Mouse (Mus musculus) CH12F3 (cell line): ENCODE measurements around the gene Rgs6.

ENCODE experiments used
- in situ Hi-C: fragments of 300-500 bp; cut with MboI; formaldehyde crosslinking; loops from 2 replicates; pipeline ENCODE4 v1.14.3; 2020; ENCODE audit warnings: low sequenced_read_pairs

Gene Rgs6

GRCm38 (mm10) chr12:82961111-82961510 is 373.0 kb downstream of the Rgs6 start:
- in situ Hi-C loops = no loop called here

- in situ Hi-C loops = no loop called here
Observed at GRCm38 (mm10) chr12:82961852-82962251, 373.8 kb downstream of the Rgs6 start.

DNA sequence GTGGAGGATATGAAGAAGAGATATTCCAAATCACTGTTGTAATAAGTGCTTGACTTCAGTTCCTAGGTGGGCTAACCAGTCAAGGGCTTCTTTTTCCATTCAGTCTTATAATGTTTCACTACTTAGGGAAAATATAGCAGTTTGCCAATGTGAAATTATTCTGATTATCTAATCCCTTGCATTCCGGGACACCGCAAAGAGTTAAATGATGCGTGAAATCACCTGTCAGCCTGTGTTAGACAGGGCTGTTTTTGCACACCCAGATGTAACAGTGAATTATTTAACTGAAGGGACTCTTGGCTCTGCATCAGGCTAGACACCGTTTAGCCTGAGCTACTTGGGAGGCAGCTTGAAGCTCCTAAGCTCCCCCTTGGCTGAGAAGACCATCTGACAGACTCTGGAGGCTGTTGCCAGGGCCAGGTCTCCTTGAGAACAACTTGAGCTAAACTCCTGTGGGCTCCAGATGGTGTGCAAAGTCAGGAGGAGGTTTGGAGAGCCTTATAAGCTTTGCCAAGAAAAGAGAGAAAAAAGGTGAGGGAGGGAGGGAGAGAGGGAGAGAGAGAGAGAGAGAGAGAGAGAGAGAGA is 382.5 kb downstream of the Rgs6 start:
- in situ Hi-C loops = no loop called here

GRCm38 (mm10) chr12:82971176-82971575 is 383.1 kb downstream of the Rgs6 start:
- in situ Hi-C loops = no loop called here

DNA sequence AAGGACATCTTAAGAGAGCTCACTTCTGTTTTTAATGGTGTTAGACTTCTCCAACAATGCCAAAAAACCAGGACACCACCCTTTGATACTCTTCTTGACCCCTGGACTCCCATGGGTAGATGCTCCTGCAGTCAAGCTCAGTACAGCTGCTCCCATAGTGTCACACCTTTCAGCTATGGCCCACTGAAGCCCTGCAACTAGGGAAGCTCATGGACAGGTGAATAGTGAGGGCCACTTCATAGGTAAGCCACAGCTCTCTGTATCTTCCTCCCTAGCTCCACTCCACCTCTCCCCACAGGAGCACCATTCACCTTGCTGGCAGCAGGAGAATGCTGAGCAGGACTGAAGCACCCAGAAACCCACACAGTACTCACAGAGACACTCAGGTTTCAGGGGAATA is 384.6 kb downstream of the Rgs6 start:
- in situ Hi-C loops = no loop called here

DNA sequence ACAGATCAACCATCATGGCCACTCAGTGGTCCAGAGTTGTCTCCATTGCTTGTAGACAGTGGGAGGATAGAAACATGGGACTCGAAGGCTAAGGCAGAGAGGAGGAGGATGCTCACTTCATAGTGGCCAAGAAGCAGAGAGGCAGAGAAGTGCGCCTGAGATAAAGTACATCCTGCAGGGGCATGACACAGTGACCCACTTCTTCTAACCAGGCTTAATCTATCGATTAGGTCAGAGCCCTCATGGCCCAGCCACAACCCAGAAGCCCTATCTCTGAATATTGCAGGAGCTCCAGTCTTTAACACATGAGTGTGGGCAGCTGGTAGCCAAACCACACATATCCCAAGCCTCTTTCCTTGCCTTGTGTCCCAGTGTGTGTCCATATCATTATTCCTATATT is 385.7 kb downstream of the Rgs6 start:
- in situ Hi-C loops = no loop called here

DNA sequence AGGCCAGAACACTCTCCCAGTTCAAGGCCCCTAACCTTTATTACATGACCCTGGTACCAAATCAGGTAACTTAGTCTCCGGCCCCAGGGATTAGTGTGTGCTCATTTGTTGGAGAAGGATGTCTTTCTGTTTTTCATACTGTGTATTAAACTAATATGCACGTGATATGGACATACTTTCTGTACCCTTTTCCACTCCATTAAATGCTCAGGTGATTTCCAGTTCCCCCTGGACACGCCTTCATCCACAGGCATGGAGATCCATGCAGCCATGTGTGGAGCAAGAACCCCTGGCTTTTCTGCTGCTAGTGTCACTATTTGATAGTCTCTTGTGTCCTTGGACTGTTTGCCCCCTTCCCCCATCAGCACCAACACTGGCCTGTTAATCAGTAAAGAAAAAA is 390.2 kb downstream of the Rgs6 start:
- in situ Hi-C loops = no loop called here

DNA sequence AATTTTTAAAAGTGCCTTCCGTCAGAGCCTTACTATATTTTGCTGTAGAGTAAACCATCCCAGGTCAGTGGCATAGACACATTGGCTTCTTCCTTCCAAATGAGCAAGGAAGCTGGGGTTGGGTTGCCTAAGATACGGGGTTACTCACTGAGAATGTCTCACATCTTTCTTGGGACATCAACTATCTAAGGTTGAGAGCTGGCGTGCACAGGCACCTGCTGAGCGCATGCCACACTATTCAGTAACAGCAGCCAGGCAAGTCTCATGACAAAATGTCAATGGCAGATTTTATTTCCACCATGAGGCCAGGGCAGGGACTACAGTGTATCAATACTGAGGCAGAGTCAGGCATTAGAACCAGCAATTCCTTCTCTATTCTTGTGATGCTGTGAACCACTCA is 394.6 kb downstream of the Rgs6 start:
- in situ Hi-C loops = no loop called here

- in situ Hi-C loops = no loop called here
Observed at GRCm38 (mm10) chr12:82985300-82985699, 397.2 kb downstream of the Rgs6 start.

DNA sequence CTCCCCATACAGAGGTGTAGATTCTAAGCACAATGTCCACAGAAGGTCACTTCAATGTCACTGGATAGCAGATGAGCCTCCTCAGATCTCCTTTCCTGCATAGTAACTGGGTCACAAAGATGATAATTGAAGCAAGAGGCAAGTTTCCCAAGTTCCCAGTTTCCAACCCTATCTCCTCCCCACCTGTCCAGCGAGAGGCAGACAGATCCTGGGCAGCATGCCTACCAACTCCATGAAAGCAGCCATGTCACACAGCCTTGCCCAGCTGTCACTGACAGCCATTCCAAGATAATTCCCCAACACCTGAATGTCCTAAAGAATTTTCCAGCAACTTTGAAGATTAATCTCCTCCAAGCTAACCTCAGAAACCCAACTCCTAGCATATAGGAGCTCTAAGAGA is 399.6 kb downstream of the Rgs6 start:
- in situ Hi-C loops = no loop called here

GRCm38 (mm10) chr12:82993905-82994304 is 405.8 kb downstream of the Rgs6 start:
- in situ Hi-C loops = no loop called here

DNA sequence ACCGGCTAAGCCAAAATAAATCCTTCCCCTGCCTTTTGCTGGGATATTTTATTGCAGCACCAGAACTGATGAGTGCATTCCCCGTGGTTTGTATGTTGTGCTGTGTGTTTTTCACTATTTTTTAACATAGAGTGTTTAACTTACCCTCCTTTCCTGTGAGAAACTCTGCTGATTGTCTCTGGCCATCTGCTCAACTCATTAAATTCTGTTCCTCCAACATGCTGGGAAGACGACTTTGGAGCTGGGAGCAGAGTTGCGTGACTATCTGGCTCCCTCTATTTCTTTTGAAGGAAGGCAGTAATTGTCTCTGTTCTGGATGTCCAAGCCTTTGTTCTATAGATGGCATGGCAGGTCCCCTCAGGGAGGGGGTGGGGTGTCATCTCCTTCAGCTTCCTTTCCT is 408.7 kb downstream of the Rgs6 start:
- in situ Hi-C loops = no loop called here

GRCm38 (mm10) chr12:82998682-82999332 is 410.7 kb downstream of the Rgs6 start:
- in situ Hi-C loops = no loop called here

GRCm38 (mm10) chr12:82999333-83000032 is 411.4 kb downstream of the Rgs6 start:
- in situ Hi-C loops = no loop called here

GRCm38 (mm10) chr12:83000033-83000570 is 412.0 kb downstream of the Rgs6 start:
- in situ Hi-C loops = no loop called here

DNA sequence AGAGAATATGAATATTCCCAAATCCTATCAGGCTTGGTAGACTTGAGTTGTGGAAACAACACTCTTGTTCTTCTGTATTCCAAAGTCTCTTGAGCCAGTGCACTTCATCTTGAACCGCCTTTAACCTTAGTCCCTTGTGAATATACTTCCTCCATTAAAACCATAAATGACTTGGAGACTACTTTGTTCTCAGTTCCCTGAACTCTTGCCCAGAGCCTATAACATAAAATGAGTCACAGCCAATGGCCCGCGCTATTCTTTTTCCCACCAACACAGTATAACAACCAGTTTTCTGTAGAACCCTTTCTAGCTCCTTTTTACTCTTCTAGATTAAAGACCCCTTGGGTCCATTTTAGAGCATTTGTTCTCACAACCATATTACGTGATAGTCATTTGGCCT is 412.9 kb downstream of the Rgs6 start:
- in situ Hi-C loops = no loop called here

GRCm38 (mm10) chr12:83004014-83004682 is 416.1 kb downstream of the Rgs6 start:
- in situ Hi-C loops = no loop called here

DNA sequence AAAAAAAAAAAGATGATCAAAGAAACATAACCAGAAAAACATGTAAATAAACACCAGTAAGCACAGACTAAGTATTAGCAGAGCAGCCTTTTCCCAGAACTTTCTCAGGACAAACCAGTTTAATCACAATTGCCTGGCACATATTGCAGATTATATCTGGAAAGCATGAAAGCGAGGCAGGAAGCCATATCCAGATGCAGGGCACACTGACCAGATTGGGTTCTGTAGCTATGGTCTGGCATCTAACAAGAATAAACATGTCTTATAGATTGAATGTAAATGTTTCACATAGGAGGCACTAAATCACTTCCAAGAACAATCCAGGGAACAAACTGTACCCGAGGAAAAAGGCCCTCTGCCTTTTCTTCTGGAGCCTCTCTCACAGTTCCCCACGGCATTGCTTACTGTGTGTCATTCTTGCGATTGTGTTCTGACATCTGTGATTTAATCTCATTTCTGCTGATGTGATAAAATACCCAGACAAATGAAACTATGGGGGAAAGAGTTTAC is 423.0 kb downstream of the Rgs6 start:
- in situ Hi-C loops = no loop called here

DNA sequence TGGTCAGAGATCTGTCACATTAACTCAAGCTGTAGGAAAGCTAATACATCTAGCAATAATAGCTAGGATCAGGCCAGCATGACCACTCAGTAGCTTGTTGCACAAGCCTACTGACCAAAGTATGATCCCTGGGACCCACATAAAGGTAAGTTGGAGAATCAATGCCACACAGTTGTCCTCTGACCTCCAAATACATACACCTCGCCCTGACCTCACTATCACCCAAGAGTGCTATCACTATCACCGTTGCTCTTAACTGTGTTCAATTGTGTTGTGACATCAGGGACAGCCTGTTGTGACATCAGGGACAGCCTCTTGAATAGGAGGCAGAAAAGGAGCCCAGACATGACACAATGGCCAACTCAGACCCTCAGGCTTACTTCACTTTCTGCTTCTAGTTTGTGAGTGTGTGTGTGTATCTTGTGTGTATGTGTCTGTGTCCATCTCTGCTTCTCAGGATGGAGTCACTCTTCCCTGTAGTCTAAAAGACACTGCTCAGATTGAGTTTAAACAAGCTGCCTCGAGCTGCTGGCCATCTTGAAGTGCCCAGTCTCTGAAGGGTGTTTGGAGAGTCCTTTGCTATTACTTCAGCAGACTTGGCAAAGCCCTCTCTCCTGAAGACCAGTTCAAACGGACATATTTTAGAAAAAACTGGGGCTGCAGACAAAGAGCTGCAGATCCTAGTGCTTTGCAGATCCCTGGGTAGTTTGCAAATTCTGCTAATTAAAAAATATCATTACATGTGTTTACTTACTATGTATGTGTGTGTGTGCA is 426.0 kb downstream of the Rgs6 start:
- in situ Hi-C loops = no loop called here

- in situ Hi-C loops = no loop called here
Observed at GRCm38 (mm10) chr12:83014848-83015247, 426.8 kb downstream of the Rgs6 start.

- in situ Hi-C loops = no loop called here
Observed at GRCm38 (mm10) chr12:83015366-83015765, 427.3 kb downstream of the Rgs6 start.
